Mouse (Mus musculus) bone marrow macrophage, adult 2 months (primary cell): Measurements from ENCODE around the gene Bbs9.

Experiments used
- CTCF ChIP-seq: IDR thresholded peaks from 2 replicates; pipeline ENCODE4 v1.5.1; 2012; ENCODE audit warnings: low read depth, mild to moderate bottlenecking, low read length, moderate library complexity
- POLR2A ChIP-seq: IDR thresholded peaks from 2 replicates; pipeline ENCODE4 v1.6.1; 2012; ENCODE audit warnings: mild to moderate bottlenecking, low read depth, low read length, borderline replicate concordance

GRCm38 (mm10) chr9:22791208-22791607, 315.7 kb downstream of the Bbs9 start:
- TF ChIP-seq POLR2A = no peak
- TF ChIP-seq CTCF = no peak
